Mouse (Mus musculus): ENCODE measurements at regions not wholly inside any gene's neighbourhood (a gene's known extent, or its start where the extent isn't known, plus 50 kb on each side); places are given as distances from the start of the nearest gene placed in this dataset.
"Not testable (repeated sequence)": the region's sequence is repeated elsewhere in the genome, so short reads cannot be mapped to it uniquely, and the experiment has no call there.

GRCm38 (mm10) chr15:90808236-90808635 lies 129.0 kb upstream of the Cpne8 start:
- Histone ChIP-seq H3K9ac (no peak overlapping the region), H3K9me3 (replicated peaks) (no peaks in the 10 kb centered on the region), H3K36me3 (no peaks in the 10 kb centered on the region), H3K27ac (ENCODE audit: poor library complexity, severe bottlenecking) (no peak overlapping the region), H3K27me3 (replicated peaks) (no peaks in the 10 kb centered on the region), H3K4me3 (no peak overlapping the region), H3K4me2 (no peak overlapping the region), H3K4me1 (replicated peaks) (peaks cover 8% of the 10 kb centered on the region)
- ATAC-seq (ENCODE audit: insufficient number of reproducible peaks, low FRiP score): no peak
- WGBS: 67% methylated on average over 6 of the region's 6 CpGs

- H3K9ac ChIP-seq: no peak overlapping the region
Observed at GRCm38 (mm10) chr15:90798056-90798455, 118.8 kb upstream of the Cpne8 start.

GRCm38 (mm10) chr15:90789941-90790340 lies 110.7 kb upstream of the Cpne8 start:
- Histone ChIP-seq H3K4me1 (replicated peaks) (no peaks in the 10 kb centered on the region), H3K36me3 (no peaks in the 10 kb centered on the region), H3K4me3 (no peak overlapping the region), H3K4me2 (no peak overlapping the region), H3K9me3 (replicated peaks) (no peaks in the 10 kb centered on the region), H3K27me3 (replicated peaks) (no peaks in the 10 kb centered on the region), H3K9ac (no peak overlapping the region), H3K27ac (ENCODE audit: poor library complexity, severe bottlenecking) (no peak overlapping the region)
- 68% methylated on average over 5 of the region's 5 CpGs for WGBS
- ATAC-seq (ENCODE audit: insufficient number of reproducible peaks, low FRiP score): no peak

More at GRCm38 (mm10) chr15:90798056-90798455, 118.8 kb upstream of the Cpne8 start:
- no peak overlapping the region for H3K4me3 ChIP-seq
- H3K27me3 ChIP-seq (replicated peaks): no peaks in the 10 kb centered on the region
- no peaks in the 10 kb centered on the region for H3K36me3 ChIP-seq
- no peak overlapping the region for H3K27ac ChIP-seq (ENCODE audit: poor library complexity, severe bottlenecking)
- H3K4me2 ChIP-seq: no peak overlapping the region
- ATAC-seq (ENCODE audit: insufficient number of reproducible peaks, low FRiP score): no peak
- WGBS: 69% methylated on average over 7 of the region's 8 CpGs
- no peaks in the 10 kb centered on the region for H3K4me1 ChIP-seq (replicated peaks)
- no peaks in the 10 kb centered on the region for H3K9me3 ChIP-seq (replicated peaks)

GRCm38 (mm10) chr15:90784741-90785140 lies 105.5 kb upstream of the Cpne8 start:
- H3K9ac ChIP-seq: no peak overlapping the region
- H3K4me3 ChIP-seq: no peak overlapping the region
- no peaks in the 10 kb centered on the region for H3K36me3 ChIP-seq
- H3K4me1 ChIP-seq (replicated peaks): no peaks in the 10 kb centered on the region
- no peaks in the 10 kb centered on the region for H3K9me3 ChIP-seq (replicated peaks)
- 83% methylated on average over 5 of the region's 5 CpGs for WGBS
- H3K27ac ChIP-seq (ENCODE audit: poor library complexity, severe bottlenecking): no peak overlapping the region
- no peak for ATAC-seq (ENCODE audit: insufficient number of reproducible peaks, low FRiP score)
- no peak overlapping the region for H3K4me2 ChIP-seq
- no peaks in the 10 kb centered on the region for H3K27me3 ChIP-seq (replicated peaks)

- Histone ChIP-seq H3K4me1 (replicated peaks) (no peaks in the 10 kb centered on the region), H3K27me3 (replicated peaks) (no peaks in the 10 kb centered on the region), H3K9me3 (replicated peaks) (no peaks in the 10 kb centered on the region), H3K9ac (no peak overlapping the region), H3K27ac (ENCODE audit: poor library complexity, severe bottlenecking) (no peak overlapping the region), H3K4me3 (no peak overlapping the region), H3K36me3 (no peaks in the 10 kb centered on the region), H3K4me2 (no peak overlapping the region)
- ATAC-seq (ENCODE audit: insufficient number of reproducible peaks, low FRiP score): no peak
- WGBS: 58% methylated on average over 5 of the region's 5 CpGs
Observed at GRCm38 (mm10) chr15:90767521-90767920, 88.3 kb upstream of the Cpne8 start.

GRCm38 (mm10) chr15:90764501-90764900 lies 85.3 kb upstream of the Cpne8 start:
- H3K4me1 ChIP-seq (replicated peaks); H3K9me3 ChIP-seq (replicated peaks); H3K4me3 ChIP-seq; H3K4me2 ChIP-seq; H3K9ac ChIP-seq; ATAC-seq (ENCODE audit: insufficient number of reproducible peaks, low FRiP score); H3K36me3 ChIP-seq; H3K27ac ChIP-seq (ENCODE audit: poor library complexity, severe bottlenecking); H3K27me3 ChIP-seq (replicated peaks): not testable (repeated sequence)
- WGBS: 92% methylated on average over 7 of the region's 17 CpGs

- Histone ChIP-seq H3K9ac (no peak overlapping the region), H3K36me3 (no peaks in the 10 kb centered on the region), H3K4me3 (no peak overlapping the region), H3K4me2 (no peak overlapping the region), H3K4me1 (replicated peaks) (no peaks in the 10 kb centered on the region), H3K9me3 (replicated peaks) (no peaks in the 10 kb centered on the region), H3K27me3 (replicated peaks) (no peaks in the 10 kb centered on the region), H3K27ac (ENCODE audit: poor library complexity, severe bottlenecking) (no peak overlapping the region)
- 76% methylated on average over 7 of the region's 7 CpGs for WGBS
- no peak for ATAC-seq (ENCODE audit: insufficient number of reproducible peaks, low FRiP score)
Observed at GRCm38 (mm10) chr15:90733891-90734290, 54.7 kb upstream of the Cpne8 start.
